Mouse (Mus musculus): ENCODE results near the gene Slc6a11. TPM values are rescaled to one million over a fixed set of nuclear protein-coding genes. Genes with fewer than 3 reads are reported as not detected.

Slc6a11 gene
- not detected for total RNA-seq (2021)
- long read RNA-seq, experiment 1, result 0 reads
- long read RNA-seq, experiment 2, result 0 reads

GRCm38 (mm10) chr6:114131122-114131872 is at the start of gene Slc6a11:
Slc6a11 (plus strand) TSS chr6:114131241.
- DNase-seq, result peak in 1 of 2 experiments; percentile 4
- intact Hi-C loops (cut with DNase I), result no loop called here

- intact Hi-C loops (cut with DNase I), result loop anchor here (5.0 kb wide), 1 partner anchor 110 kb away; no protein-coding TSS in a partner anchor
- DNase-seq, result peak; percentile 27 to 51
Observed at GRCm38 (mm10) chr6:114087106-114087505, 43.9 kb upstream of the Slc6a11 start.

GRCm38 (mm10) chr6:114089626-114090025 is 41.4 kb upstream of the Slc6a11 start:
- intact Hi-C loops (cut with DNase I), result loop anchor here (1.0 to 10.0 kb wide), 5 partner anchors 108 to 608 kb away; no protein-coding TSS in a partner anchor
- peak; percentile 57 to 78 for DNase-seq

GRCm38 (mm10) chr6:114092216-114092615 is 38.8 kb upstream of the Slc6a11 start:
- DNase-seq, result no peak
- intact Hi-C loops (cut with DNase I), result loop anchor here (5.0 to 10.0 kb wide), 2 partner anchors 373 to 605 kb away; no protein-coding TSS in a partner anchor

- DNase-seq, result no peak
- intact Hi-C loops (cut with DNase I), result loop anchor here (5.0 to 10.0 kb wide), 2 partner anchors 371 to 603 kb away; no protein-coding TSS in a partner anchor
Observed at GRCm38 (mm10) chr6:114094251-114094650, 36.8 kb upstream of the Slc6a11 start.

- no peak for DNase-seq
- intact Hi-C loops (cut with DNase I), result loop anchor here (10.0 kb wide), 1 partner anchor 368 kb away; no protein-coding TSS in a partner anchor
Observed at GRCm38 (mm10) chr6:114096574-114096973, 34.5 kb upstream of the Slc6a11 start.

- DNase-seq, result no peak
- intact Hi-C loops (cut with DNase I), result no loop called here
Observed at GRCm38 (mm10) chr6:114101923-114102322, 29.1 kb upstream of the Slc6a11 start.

GRCm38 (mm10) chr6:114119507-114119906 is 11.5 kb upstream of the Slc6a11 start:
- DNase-seq, result no peak
- intact Hi-C loops (cut with DNase I), result no loop called here

GRCm38 (mm10) chr6:114125530-114125929 is 5.5 kb upstream of the Slc6a11 start:
- no peak for DNase-seq
- intact Hi-C loops (cut with DNase I), result no loop called here

GRCm38 (mm10) chr6:114132472-114132871 is 1.4 kb downstream of the Slc6a11 start:
- intact Hi-C loops (cut with DNase I), result no loop called here
- no peak for DNase-seq

- intact Hi-C loops (cut with DNase I), result no loop called here
- no peak for DNase-seq
Observed at GRCm38 (mm10) chr6:114132916-114133315, 1.9 kb downstream of the Slc6a11 start.

GRCm38 (mm10) chr6:114138970-114139369 is 7.9 kb downstream of the Slc6a11 start:
- DNase-seq, result no peak
- intact Hi-C loops (cut with DNase I), result no loop called here

- DNase-seq, result no peak
- intact Hi-C loops (cut with DNase I), result no loop called here
Observed at GRCm38 (mm10) chr6:114141481-114141880, 10.4 kb downstream of the Slc6a11 start.

GRCm38 (mm10) chr6:114142480-114142879 is 11.4 kb downstream of the Slc6a11 start:
- DNase-seq, result no peak
- intact Hi-C loops (cut with DNase I), result no loop called here

- intact Hi-C loops (cut with DNase I), result no loop called here
Observed at GRCm38 (mm10) chr6:114143544-114143943, 12.5 kb downstream of the Slc6a11 start.

GRCm38 (mm10) chr6:114144447-114145105 is 13.5 kb downstream of the Slc6a11 start:
- intact Hi-C loops (cut with DNase I), result no loop called here
- DNase-seq, result no peak

More at GRCm38 (mm10) chr6:114143544-114143943, 12.5 kb downstream of the Slc6a11 start:
- no peak for DNase-seq

GRCm38 (mm10) chr6:114145650-114146329 is 14.7 kb downstream of the Slc6a11 start:
- no peak for DNase-seq
- intact Hi-C loops (cut with DNase I), result no loop called here

- intact Hi-C loops (cut with DNase I), result no loop called here
- peak in 1 of 2 experiments; percentile 20 for DNase-seq
Observed at GRCm38 (mm10) chr6:114155720-114156119, 24.7 kb downstream of the Slc6a11 start.

- intact Hi-C loops (cut with DNase I), result no loop called here
- DNase-seq, result no peak
Observed at GRCm38 (mm10) chr6:114158811-114159210, 27.8 kb downstream of the Slc6a11 start.

- intact Hi-C loops (cut with DNase I), result no loop called here
- no peak for DNase-seq
Observed at GRCm38 (mm10) chr6:114160732-114161131, 29.7 kb downstream of the Slc6a11 start.

GRCm38 (mm10) chr6:114174052-114174397 is 43.0 kb downstream of the Slc6a11 start:
- no peak for DNase-seq

More at GRCm38 (mm10) chr6:114174052-114174397, 43.0 kb downstream of the Slc6a11 start:
- intact Hi-C loops (cut with DNase I), result no loop called here

Measured in heart, postnatal 14 days (tissue).